Mouse (Mus musculus): Measurements from ENCODE around the gene Nbea. TPM values are rescaled to one million over a fixed set of nuclear protein-coding genes. Genes with fewer than 3 reads are reported as not detected.
"Not testable (repeated sequence)": the region's sequence is repeated elsewhere in the genome, so short reads cannot be mapped to it uniquely, and the experiment has no call there.

The Nbea gene
- total RNA-seq, 1 experiment from 2014 or later, result 0.23 TPM

- ATAC-seq (ENCODE audit: extremely low read depth, insufficient number of reproducible peaks, low FRiP score, poor library complexity, severe bottlenecking), result no peak
These were observed 137.7 kb downstream of the Nbea start for GRCm38 (mm10) chr3:56045659-56046336.

GRCm38 (mm10) chr3:56043091-56043490, 140.4 kb downstream of the Nbea start:
- ATAC-seq (ENCODE audit: extremely low read depth, insufficient number of reproducible peaks, low FRiP score, poor library complexity, severe bottlenecking), result no peak

GRCm38 (mm10) chr3:56039494-56039893, 144.0 kb downstream of the Nbea start:
- ATAC-seq (ENCODE audit: extremely low read depth, insufficient number of reproducible peaks, low FRiP score, poor library complexity, severe bottlenecking), result no peak

- no peak for ATAC-seq (ENCODE audit: extremely low read depth, insufficient number of reproducible peaks, low FRiP score, poor library complexity, severe bottlenecking)
These were observed 148.9 kb downstream of the Nbea start for GRCm38 (mm10) chr3:56034596-56034995.

- no peak for ATAC-seq (ENCODE audit: extremely low read depth, insufficient number of reproducible peaks, low FRiP score, poor library complexity, severe bottlenecking)
These were observed 165.0 kb downstream of the Nbea start for GRCm38 (mm10) chr3:56018494-56018893.

- no peak for ATAC-seq (ENCODE audit: extremely low read depth, insufficient number of reproducible peaks, low FRiP score, poor library complexity, severe bottlenecking)
These were observed 172.4 kb downstream of the Nbea start for GRCm38 (mm10) chr3:56011132-56011531.

- ATAC-seq (ENCODE audit: extremely low read depth, insufficient number of reproducible peaks, low FRiP score, poor library complexity, severe bottlenecking), result no peak
These were observed 175.5 kb downstream of the Nbea start for GRCm38 (mm10) chr3:56007991-56008390.

GRCm38 (mm10) chr3:56000259-56000658, 183.2 kb downstream of the Nbea start:
- ATAC-seq (ENCODE audit: extremely low read depth, insufficient number of reproducible peaks, low FRiP score, poor library complexity, severe bottlenecking), result no peak

GRCm38 (mm10) chr3:55978361-55978760, 205.1 kb downstream of the Nbea start:
- ATAC-seq (ENCODE audit: extremely low read depth, insufficient number of reproducible peaks, low FRiP score, poor library complexity, severe bottlenecking), result 0 out of 2 replicates have a peak, but pooled peaks have one; percentile 39

- not testable (repeated sequence) for ATAC-seq (ENCODE audit: extremely low read depth, insufficient number of reproducible peaks, low FRiP score, poor library complexity, severe bottlenecking)
These were observed 206.5 kb downstream of the Nbea start for GRCm38 (mm10) chr3:55976986-55977385.

- no peak for ATAC-seq (ENCODE audit: extremely low read depth, insufficient number of reproducible peaks, low FRiP score, poor library complexity, severe bottlenecking)
These were observed 217.8 kb downstream of the Nbea start for GRCm38 (mm10) chr3:55965723-55966156.

- ATAC-seq (ENCODE audit: extremely low read depth, insufficient number of reproducible peaks, low FRiP score, poor library complexity, severe bottlenecking), result no peak
These were observed 220.5 kb downstream of the Nbea start for GRCm38 (mm10) chr3:55963032-55963431.

- ATAC-seq (ENCODE audit: extremely low read depth, insufficient number of reproducible peaks, low FRiP score, poor library complexity, severe bottlenecking), result no peak
These were observed 233.5 kb downstream of the Nbea start for GRCm38 (mm10) chr3:55949994-55950393.

- no peak for ATAC-seq (ENCODE audit: extremely low read depth, insufficient number of reproducible peaks, low FRiP score, poor library complexity, severe bottlenecking)
These were observed 234.4 kb downstream of the Nbea start for GRCm38 (mm10) chr3:55949148-55949547.

- no peak for ATAC-seq (ENCODE audit: extremely low read depth, insufficient number of reproducible peaks, low FRiP score, poor library complexity, severe bottlenecking)
These were observed 256.2 kb downstream of the Nbea start for GRCm38 (mm10) chr3:55927343-55927742.

- ATAC-seq (ENCODE audit: extremely low read depth, insufficient number of reproducible peaks, low FRiP score, poor library complexity, severe bottlenecking), result no peak
These were observed 274.2 kb downstream of the Nbea start for GRCm38 (mm10) chr3:55909290-55909689.

GRCm38 (mm10) chr3:55890574-55890973, 292.9 kb downstream of the Nbea start:
- no peak for ATAC-seq (ENCODE audit: extremely low read depth, insufficient number of reproducible peaks, low FRiP score, poor library complexity, severe bottlenecking)

GRCm38 (mm10) chr3:55889227-55889626, 294.3 kb downstream of the Nbea start:
- no peak for ATAC-seq (ENCODE audit: extremely low read depth, insufficient number of reproducible peaks, low FRiP score, poor library complexity, severe bottlenecking)

GRCm38 (mm10) chr3:55887829-55888210, 295.7 kb downstream of the Nbea start:
- ATAC-seq (ENCODE audit: extremely low read depth, insufficient number of reproducible peaks, low FRiP score, poor library complexity, severe bottlenecking), result no peak

GRCm38 (mm10) chr3:55887193-55887828, 296.2 kb downstream of the Nbea start:
- no peak for ATAC-seq (ENCODE audit: extremely low read depth, insufficient number of reproducible peaks, low FRiP score, poor library complexity, severe bottlenecking)
